Mouse (Mus musculus): ENCODE data around the gene Sirt3.

- TF ChIP-seq CTCF (IDR thresholded peaks at IDR 0.05; ENCODE audit: borderline replicate concordance, control insufficient read depth, extremely low read depth, insufficient read depth, low read length, poor library complexity) (no peak), POLR2A (IDR thresholded peaks at IDR 0.05; ENCODE audit: control insufficient read depth, extremely low read depth, insufficient read depth, low read length, poor library complexity) (no peak)
Measured at GRCm38 (mm10) chr7:140847755-140848580, 34.1 kb downstream of the Sirt3 start, which contains the start of gene Odf3.
